Mouse (Mus musculus): ENCODE data around the gene Atcay.

DNA sequence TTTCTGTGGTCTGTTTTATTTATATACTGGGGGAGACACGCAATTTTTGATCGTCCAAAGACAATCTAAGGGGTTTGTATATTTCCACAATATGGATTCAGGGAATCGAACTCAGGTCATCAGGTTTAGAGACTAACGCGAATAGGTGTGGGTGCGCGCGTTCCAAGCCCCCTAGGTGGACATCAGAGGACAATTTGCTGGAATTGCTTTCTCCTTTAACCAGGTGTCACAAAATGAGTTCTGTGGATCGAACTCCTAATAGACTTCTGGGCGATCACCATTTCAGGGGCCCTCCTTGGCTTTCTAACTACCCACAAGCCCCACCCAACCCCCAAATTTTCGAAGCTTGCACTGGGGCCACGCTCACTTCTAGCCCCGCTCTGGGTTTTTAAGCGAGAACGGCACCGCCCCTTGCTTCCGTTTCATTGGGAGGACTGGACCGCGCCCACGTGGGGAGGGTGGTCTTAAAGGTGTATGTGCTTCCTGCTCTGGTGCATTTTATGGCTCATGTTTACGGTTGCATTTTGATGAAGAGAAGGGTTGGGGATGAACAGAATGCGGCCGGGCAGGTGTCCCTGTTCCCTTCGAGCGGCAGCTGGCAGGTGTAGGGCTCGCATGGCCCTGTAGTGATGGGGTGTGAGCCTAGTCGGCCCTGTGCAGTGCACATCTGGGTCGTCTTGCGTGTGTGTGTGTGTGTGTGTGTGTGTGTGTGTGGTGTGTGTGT lies 62.0 kb downstream of the Atcay start:
- 0 out of 2 replicates have a peak, but pooled peaks have one; percentile 25 for TF ChIP-seq POLR2A (IDR thresholded peaks at IDR 0.05; ENCODE audit: control insufficient read depth, low read depth, low read length)
- no peak for TF ChIP-seq CTCF (IDR thresholded peaks at IDR 0.05; ENCODE audit: control insufficient read depth, insufficient read depth, insufficient replicate concordance, low read depth, low read length)

Data from testis, adult 2 months (tissue).